Mouse (Mus musculus): ENCODE measurements at regions not wholly inside any gene's neighbourhood (a gene's known extent, or its start where the extent isn't known, plus 50 kb on each side); places are given as distances from the start of the nearest gene placed in this dataset.

- WGBS, result 57% methylated on average over 20 of the region's 20 CpGs
- DNase-seq, result no peak
- Histone ChIP-seq H3K27me3 (replicated peaks; ENCODE audit: control insufficient read depth, insufficient read depth, low read length) (no peaks in the 10 kb centered on the region), H3K27ac (ENCODE audit: insufficient read depth, low read depth, low read length) (no peak overlapping the region), H3K36me3 (ENCODE audit: control insufficient read depth, insufficient read depth, low read length) (no peaks in the 10 kb centered on the region), H3K4me1 (ENCODE audit: control insufficient read depth, insufficient read depth, low read length) (no peaks in the 10 kb centered on the region), H3K4me3 (ENCODE audit: insufficient read depth, low read depth, low read length) (no peak overlapping the region)
- TF ChIP-seq POLR2A (IDR thresholded peaks at IDR 0.05; ENCODE audit: low read depth, low read length) (no peak), CTCF (conservative IDR thresholded peaks at IDR 0.05; ENCODE audit: insufficient read depth, insufficient read length, low read depth, low read length) (peak; percentile 31; the same call in 1 of the 2 replicates)
Observed at GRCm38 (mm10) chr12:104545993-104546769, 73.1 kb upstream of the Gsc start.

- H3K36me3 ChIP-seq (ENCODE audit: control insufficient read depth, insufficient read depth, low read length), result no peaks in the 10 kb centered on the region
- H3K4me1 ChIP-seq (ENCODE audit: control insufficient read depth, insufficient read depth, low read length), result no peaks in the 10 kb centered on the region
- H3K27ac ChIP-seq (ENCODE audit: insufficient read depth, low read depth, low read length), result no peak overlapping the region
- no peak for DNase-seq
- TF ChIP-seq CTCF (conservative IDR thresholded peaks at IDR 0.05; ENCODE audit: insufficient read depth, insufficient read length, low read depth, low read length) (no peak), POLR2A (IDR thresholded peaks at IDR 0.05; ENCODE audit: low read depth, low read length) (no peak)
- no peaks in the 10 kb centered on the region for H3K27me3 ChIP-seq (replicated peaks; ENCODE audit: control insufficient read depth, insufficient read depth, low read length)
- 92% methylated on average over 7 of the region's 7 CpGs for WGBS
- no peak overlapping the region for H3K4me3 ChIP-seq (ENCODE audit: insufficient read depth, low read depth, low read length)
Observed at GRCm38 (mm10) chr12:104539911-104540310, 66.8 kb upstream of the Gsc start.

- 93% methylated on average over 2 of the region's 2 CpGs for WGBS
- Histone ChIP-seq H3K27ac (ENCODE audit: insufficient read depth, low read depth, low read length) (no peak overlapping the region), H3K36me3 (ENCODE audit: control insufficient read depth, insufficient read depth, low read length) (no peaks in the 10 kb centered on the region), H3K27me3 (replicated peaks; ENCODE audit: control insufficient read depth, insufficient read depth, low read length) (no peaks in the 10 kb centered on the region), H3K4me3 (ENCODE audit: insufficient read depth, low read depth, low read length) (no peak overlapping the region), H3K4me1 (ENCODE audit: control insufficient read depth, insufficient read depth, low read length) (no peaks in the 10 kb centered on the region)
- TF ChIP-seq POLR2A (IDR thresholded peaks at IDR 0.05; ENCODE audit: low read depth, low read length) (no peak), CTCF (conservative IDR thresholded peaks at IDR 0.05; ENCODE audit: insufficient read depth, insufficient read length, low read depth, low read length) (no peak)
- DNase-seq, result no peak
Observed at GRCm38 (mm10) chr12:104538436-104538835, 65.3 kb upstream of the Gsc start.

GRCm38 (mm10) chr12:104531512-104532447 is 58.6 kb upstream of the Gsc start:
- TF ChIP-seq CTCF (conservative IDR thresholded peaks at IDR 0.05; ENCODE audit: insufficient read depth, insufficient read length, low read depth, low read length) (no peak), POLR2A (IDR thresholded peaks at IDR 0.05; ENCODE audit: low read depth, low read length) (no peak)
- 20% methylated on average over 29 of the region's 29 CpGs for WGBS
- Histone ChIP-seq H3K27me3 (replicated peaks; ENCODE audit: control insufficient read depth, insufficient read depth, low read length) (no peaks in the 10 kb centered on the region), H3K27ac (ENCODE audit: insufficient read depth, low read depth, low read length) (no peak overlapping the region), H3K4me1 (ENCODE audit: control insufficient read depth, insufficient read depth, low read length) (no peaks in the 10 kb centered on the region), H3K36me3 (ENCODE audit: control insufficient read depth, insufficient read depth, low read length) (no peaks in the 10 kb centered on the region), H3K4me3 (ENCODE audit: insufficient read depth, low read depth, low read length) (no peak overlapping the region)
- DNase-seq, result no peak

- Histone ChIP-seq H3K27ac (ENCODE audit: insufficient read depth, low read depth, low read length) (no peak overlapping the region), H3K4me3 (ENCODE audit: insufficient read depth, low read depth, low read length) (no peak overlapping the region), H3K36me3 (ENCODE audit: control insufficient read depth, insufficient read depth, low read length) (no peaks in the 10 kb centered on the region), H3K27me3 (replicated peaks; ENCODE audit: control insufficient read depth, insufficient read depth, low read length) (no peaks in the 10 kb centered on the region), H3K4me1 (ENCODE audit: control insufficient read depth, insufficient read depth, low read length) (no peaks in the 10 kb centered on the region)
- 59% methylated on average over 4 of the region's 4 CpGs for WGBS
- TF ChIP-seq CTCF (conservative IDR thresholded peaks at IDR 0.05; ENCODE audit: insufficient read depth, insufficient read length, low read depth, low read length) (no peak), POLR2A (IDR thresholded peaks at IDR 0.05; ENCODE audit: low read depth, low read length) (no peak)
- no peak for DNase-seq
Observed at GRCm38 (mm10) chr12:104530586-104530985, 57.5 kb upstream of the Gsc start.

Data from kidney, adult 2 months (tissue).